Mouse (Mus musculus) frontal cortex, adult (tissue): ENCODE measurements around the gene Uimc1.

Source experiments
- ATAC-seq: cut with Nextera tagmentation; 2 replicates; pipeline ENCODE4 v1.9.2; 2017; ENCODE audit warnings: mild to moderate bottlenecking, moderate library complexity, mixed read lengths; ENCODE audit not compliant: low TSS enrichment

The Uimc1 gene

DNA sequence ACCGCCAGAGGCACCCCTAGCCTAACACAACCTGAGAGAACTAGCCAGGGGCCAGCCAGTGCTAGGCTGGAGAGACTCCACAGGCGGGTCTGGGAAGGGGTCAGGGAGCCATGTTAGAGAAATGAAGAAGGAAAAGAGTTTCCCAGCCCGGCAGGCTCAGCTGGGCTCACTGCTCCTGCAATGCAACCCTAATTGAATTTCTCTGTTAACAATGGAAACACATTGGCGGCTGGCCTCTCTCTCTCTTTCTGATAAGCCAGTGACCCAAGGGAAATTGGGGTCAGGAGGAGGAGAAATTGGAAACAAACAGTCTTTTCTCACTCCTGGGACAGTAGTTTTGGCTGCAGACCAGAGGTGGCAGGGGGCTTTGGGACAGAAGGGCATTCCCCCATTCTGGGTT is 105.5 kb downstream of the Uimc1 start:
- no peak for ATAC-seq

DNA sequence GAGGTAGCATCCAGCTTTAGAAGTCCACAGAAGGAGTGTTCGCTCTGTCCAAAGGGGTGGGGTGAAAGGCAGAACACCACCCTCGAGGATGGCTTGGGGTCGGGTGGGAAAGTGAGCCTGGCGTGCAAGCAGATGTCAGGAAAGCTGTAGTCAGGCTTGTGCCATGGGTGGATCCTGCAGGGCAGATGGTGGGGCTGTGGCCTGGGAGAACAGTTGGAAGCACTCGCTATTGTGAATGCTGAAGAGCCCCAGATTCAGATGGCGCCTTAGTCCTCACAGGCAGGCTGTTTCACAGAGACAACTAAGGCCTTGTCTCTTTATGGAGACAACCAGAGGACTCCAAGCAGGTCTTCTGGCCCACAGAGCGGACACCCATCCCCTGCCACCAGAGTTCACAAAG is 107.9 kb downstream of the Uimc1 start:
- no peak for ATAC-seq

DNA sequence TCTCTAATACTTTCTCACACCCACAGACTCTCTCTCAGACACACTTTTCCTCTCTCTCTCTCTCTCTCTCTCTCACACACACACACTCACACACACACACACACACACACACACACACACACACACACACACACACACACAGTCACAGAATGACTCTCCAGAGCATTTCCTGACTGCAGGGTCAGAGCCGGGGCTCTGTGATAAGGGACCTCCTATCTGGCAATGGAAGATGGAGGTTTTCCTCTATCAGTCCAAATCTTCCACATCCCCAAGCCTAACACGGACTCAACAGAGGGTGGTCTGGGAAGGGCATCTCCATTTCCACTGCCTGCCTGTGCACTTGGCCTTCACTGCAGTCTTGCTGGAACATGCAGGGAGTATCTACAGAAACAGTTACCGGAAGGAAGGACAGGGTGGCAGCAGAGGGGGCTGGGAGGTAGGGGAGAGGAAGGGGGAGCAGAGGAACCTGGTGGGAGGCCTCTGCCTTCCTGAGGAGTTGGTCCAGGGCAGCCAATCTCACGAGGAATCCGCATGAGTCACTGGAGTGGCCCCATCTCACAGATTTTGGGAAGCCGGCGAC is 111.8 kb downstream of the Uimc1 start:
- no peak for ATAC-seq

DNA sequence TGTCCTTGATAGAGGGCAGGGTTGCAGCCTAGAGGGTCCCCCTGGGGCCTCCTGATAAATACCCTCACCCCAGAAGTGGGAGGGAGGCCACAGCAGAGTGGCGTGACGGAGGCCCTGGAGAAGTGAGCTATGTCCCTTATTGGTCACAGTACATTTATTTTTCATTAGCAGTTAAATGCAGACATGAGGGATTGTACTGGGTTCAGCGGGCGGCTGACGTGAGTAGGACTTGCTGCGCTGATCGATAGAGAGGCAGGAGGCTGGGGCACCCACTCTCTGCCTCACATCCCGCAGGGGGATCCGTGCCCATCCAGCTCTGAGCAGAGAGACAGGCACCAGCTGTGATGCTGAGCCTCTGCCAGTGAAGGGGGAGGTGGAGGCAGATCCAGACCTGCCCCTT is 112.7 kb downstream of the Uimc1 start:
- ATAC-seq = peak; percentile 48; the same call in 1 of the 2 replicates

DNA sequence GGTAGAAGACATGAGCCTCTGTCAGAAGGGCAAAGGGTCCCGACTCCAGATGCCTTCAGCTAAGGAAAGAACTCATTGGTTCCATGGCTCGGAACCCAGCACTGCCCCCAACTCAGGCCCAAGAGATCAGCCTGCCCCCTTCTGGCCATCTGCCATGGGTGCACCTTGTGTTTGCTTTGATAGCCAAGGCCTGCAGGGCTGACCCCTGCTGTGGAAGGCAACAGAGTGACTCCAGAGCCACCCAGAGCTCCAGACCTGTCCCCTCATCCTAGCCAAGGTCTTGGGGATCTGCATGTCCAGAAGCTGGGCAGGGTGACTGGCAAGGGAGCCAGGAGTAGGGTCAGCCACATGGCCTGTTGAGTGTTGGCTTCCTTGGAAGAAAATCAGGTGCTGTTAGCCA is 116.5 kb downstream of the Uimc1 start:
- ATAC-seq = no peak

DNA sequence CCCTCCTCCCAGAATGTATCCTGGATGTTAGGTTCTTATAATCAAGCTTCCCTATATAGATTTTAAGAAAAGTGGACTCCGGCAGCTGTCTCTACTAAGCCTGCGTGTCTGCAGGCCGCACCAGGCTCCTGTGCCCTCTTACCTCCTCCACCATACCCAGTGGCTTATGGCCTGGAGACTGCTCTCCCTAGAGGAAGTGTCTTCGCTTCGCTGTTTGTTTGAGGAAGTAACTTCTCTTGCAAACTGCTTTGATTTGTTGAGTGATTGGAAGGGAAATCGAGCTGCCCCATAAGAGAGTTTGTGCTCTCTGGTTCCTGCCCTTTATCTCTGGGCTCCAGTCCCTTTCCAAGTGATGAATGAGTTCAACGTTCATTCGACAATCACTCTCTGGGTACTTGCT is 117.1 kb downstream of the Uimc1 start:
- no peak for ATAC-seq

DNA sequence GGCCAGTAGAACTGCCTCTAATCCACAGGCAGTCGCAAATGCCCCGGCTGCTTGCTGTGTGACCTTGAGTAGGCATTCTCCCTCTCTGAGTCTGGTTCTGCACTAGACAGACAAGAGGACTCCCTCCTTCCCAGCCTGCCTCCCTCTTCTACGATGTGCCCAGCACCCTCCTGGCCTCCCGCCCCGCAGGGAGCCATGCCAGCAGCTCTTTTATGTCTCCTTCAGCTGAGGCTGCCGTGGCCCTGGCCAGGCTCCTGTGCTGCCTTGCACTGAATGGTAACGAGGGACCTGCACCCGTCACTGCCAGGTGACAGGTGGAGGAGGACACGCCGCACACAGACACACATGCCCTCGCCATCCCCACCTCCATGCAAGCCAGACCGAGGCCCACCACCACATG is 119.1 kb downstream of the Uimc1 start:
- ATAC-seq = peak; percentile 39

DNA sequence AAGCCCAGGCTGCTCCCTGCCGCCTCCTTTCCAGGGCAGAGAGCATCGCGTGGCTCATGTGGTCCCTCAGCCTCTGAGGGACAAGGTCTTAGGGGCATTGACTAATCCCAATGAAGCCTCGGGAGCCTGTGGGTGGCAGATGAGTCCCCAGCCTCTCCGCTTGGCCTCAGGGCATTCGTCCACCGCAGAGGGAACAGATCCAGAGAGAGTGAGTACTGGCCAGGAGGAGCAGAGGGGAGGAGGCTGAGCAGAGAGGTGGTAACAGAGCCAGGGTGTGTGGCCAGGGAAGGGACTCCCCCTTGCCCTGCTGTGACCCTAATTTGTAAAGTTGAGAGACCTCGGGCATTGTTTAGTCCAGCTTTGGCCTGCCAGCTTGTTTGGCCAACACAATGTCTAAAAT is 121.3 kb downstream of the Uimc1 start:
- ATAC-seq = no peak
